Mouse (Mus musculus) heart, embryonic 14.5 days (tissue): ENCODE data around the gene Panx3. TPM values are rescaled to one million over a fixed set of nuclear protein-coding genes. Genes with fewer than 3 reads are reported as not detected.

Experiments
- ATAC-seq: fragments of 200-750 bp; cut with Nextera tagmentation; 2 replicates; pipeline ENCODE4 v1.8.0; 2017; ENCODE audit warnings: low read depth, moderate TSS enrichment; ENCODE audit not compliant: insufficient number of reproducible peaks, insufficient read depth, low FRiP score
- H3K27ac ChIP-seq, 2 experiments: fragments of 200-500 bp in 1 of 2; fragments of 300-500 bp in 1 of 2; sonication (generic) in 1 of 2; replicated peaks in 1 of 2; 2 replicates each; pipeline ENCODE4 v1.5.1; 2012 to 2014; ENCODE audit warnings: low read depth in 2 of 2, low read length in 2 of 2, control low read depth in 1 of 2, mild to moderate bottlenecking in 1 of 2, mixed read lengths in 1 of 2; ENCODE audit not compliant: control insufficient read depth in 1 of 2, insufficient read depth in 1 of 2
- H3K27me3 ChIP-seq: fragments of 300-500 bp; sonication (generic); 2 replicates; pipeline ENCODE4 v1.6.1; 2014; ENCODE audit warnings: mild to moderate bottlenecking, low read length, control low read depth; ENCODE audit not compliant: control insufficient read depth, insufficient read depth
- H3K36me3 ChIP-seq: fragments of 300-500 bp; sonication (generic); 2 replicates; pipeline ENCODE4 v1.6.1; 2014; ENCODE audit warnings: mild to moderate bottlenecking, control low read depth, low read length, mixed read lengths; ENCODE audit not compliant: control insufficient read depth, insufficient read depth
- H3K4me1 ChIP-seq, 2 experiments: fragments of 200-500 bp in 1 of 2; fragments of 300-500 bp in 1 of 2; sonication (generic) in 1 of 2; 2 replicates each; pipeline ENCODE4 v1.6.1; 2012 to 2014; ENCODE audit warnings: low read length in 2 of 2, control low read depth in 1 of 2, mixed read lengths in 1 of 2; ENCODE audit not compliant: control insufficient read depth in 2 of 2, insufficient read depth in 2 of 2
- H3K4me2 ChIP-seq: fragments of 300-500 bp; sonication (generic); 2 replicates; pipeline ENCODE4 v1.6.1; 2014; ENCODE audit warnings: mild to moderate bottlenecking, low read length
- H3K4me3 ChIP-seq, 2 experiments: fragments of 200-500 bp in 1 of 2; fragments of 300-500 bp in 1 of 2; sonication (generic) in 1 of 2; 2 replicates each; pipeline ENCODE4 v1.5.1; 2012 to 2014; ENCODE audit warnings: low read length in 2 of 2, mild to moderate bottlenecking in 2 of 2, control low read depth in 1 of 2, low read depth in 1 of 2, moderate library complexity in 1 of 2; ENCODE audit not compliant: control insufficient read depth in 1 of 2, insufficient read depth in 1 of 2
- H3K9ac ChIP-seq: fragments of 300-500 bp; sonication (generic); 2 replicates; pipeline ENCODE4 v1.6.1; 2014; ENCODE audit warnings: mild to moderate bottlenecking, low read length
- H3K9me3 ChIP-seq: fragments of 300-500 bp; sonication (generic); 2 replicates; pipeline ENCODE4 v1.6.1; 2016; ENCODE audit warnings: low read length, control low read depth; ENCODE audit not compliant: control insufficient read depth
- WGBS: fragments of 180-500 bp; shearing (Covaris S2); extraction: QIAGEN DNeasy Blood & Tissue Kit; methylation state at CpG from one replicate; pipeline ENCODE4 v1.1.7; 2014; 5-methylcytosine and 5-hydroxymethylcytosine counted together
- polyA plus RNA-seq: library from polyadenylated mRNA; unstranded; fragments of >200 nt; fragmentation: Nextera tagmentation; extraction: Ambion mirVana; gene quantifications from 2 replicates; pipeline ENCODE4 v1.2.1, GENCODE M21; 2014

Gene Panx3
- polyA plus RNA-seq, 1 experiment from 2014 or later, result not detected

DNA sequence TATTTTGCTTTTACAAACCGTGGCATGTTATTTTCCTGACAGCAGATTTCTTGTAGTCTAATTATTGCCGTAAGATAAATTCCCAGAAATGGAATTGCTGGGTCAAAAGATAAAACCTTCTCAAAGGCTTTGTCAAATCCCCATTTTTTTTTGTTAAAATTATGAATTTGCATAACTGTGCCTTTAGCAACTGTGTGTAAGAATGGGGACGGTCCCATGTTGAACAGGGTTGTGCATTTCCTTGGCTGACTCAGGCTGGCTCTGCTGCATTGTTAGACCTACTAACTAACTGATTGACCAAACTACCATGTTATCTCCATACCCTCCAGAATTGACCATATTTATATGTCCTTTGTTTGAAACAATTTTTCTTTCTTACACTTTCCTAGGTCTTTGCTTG is 34.8 kb downstream of the Panx3 start:
- no peak for ATAC-seq
- no peak overlapping the region for H3K4me2 ChIP-seq
- no peak overlapping the region for H3K27ac ChIP-seq
- H3K27me3 ChIP-seq, result no peaks in the 10 kb centered on the region
- no peaks in the 10 kb centered on the region for H3K36me3 ChIP-seq
- H3K4me1 ChIP-seq, result no peaks in the 10 kb centered on the region
- H3K9ac ChIP-seq, result no peak overlapping the region
- H3K4me3 ChIP-seq, result no peak overlapping the region
- H3K9me3 ChIP-seq, result no peaks in the 10 kb centered on the region
- 87% methylated on average over 3 of the region's 3 CpGs for WGBS

DNA sequence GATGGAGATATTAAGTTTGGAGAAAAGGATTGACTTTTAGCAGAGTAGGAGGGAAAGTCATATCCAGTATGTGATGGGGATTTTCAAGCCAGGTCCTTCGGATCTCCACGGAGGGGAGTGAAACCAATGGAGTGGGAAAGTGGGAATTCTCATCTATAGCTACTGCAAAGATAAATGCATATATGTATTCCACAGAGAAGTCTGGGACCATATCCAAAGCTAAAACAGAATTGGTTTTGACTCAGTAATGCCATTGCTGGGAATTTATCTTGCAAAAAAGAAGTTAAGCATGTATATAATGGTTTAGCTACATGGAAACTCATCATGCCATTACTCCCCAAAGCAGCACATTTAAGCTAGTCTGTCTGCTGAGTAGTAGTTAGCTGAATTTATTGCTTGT is 36.7 kb downstream of the Panx3 start:
- Histone ChIP-seq H3K9me3 (no peaks in the 10 kb centered on the region), H3K4me1 (no peaks in the 10 kb centered on the region), H3K4me3 (no peak overlapping the region), H3K27me3 (no peaks in the 10 kb centered on the region), H3K4me2 (no peak overlapping the region), H3K27ac (no peak overlapping the region), H3K9ac (no peak overlapping the region), H3K36me3 (no peaks in the 10 kb centered on the region)
- 79% methylated on average over 2 of the region's 2 CpGs for WGBS
- ATAC-seq, result no peak

DNA sequence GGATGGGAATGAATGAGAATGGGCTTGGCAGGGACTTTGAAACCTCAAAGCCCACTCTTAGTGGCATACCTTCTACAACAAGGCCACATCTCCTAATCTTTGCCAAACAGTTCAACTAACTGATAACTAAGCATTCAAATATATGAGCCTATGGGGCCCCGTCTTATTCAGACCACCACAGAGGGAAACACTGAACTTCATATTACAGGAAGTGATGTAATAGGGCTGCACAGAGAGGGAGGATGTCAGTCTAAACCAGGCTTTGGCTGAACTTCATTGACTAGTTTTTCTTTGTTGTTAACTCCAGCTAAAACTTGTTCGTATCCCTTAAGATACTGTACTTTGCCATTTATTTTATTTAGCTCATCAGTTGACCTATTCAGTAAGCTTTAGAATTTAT is 39.1 kb downstream of the Panx3 start:
- Histone ChIP-seq H3K4me2 (no peak overlapping the region), H3K4me1 (peaks cover 2 to 8% of the 10 kb centered on the region in 2 experiments; a peak in 1 of 4 replicates), H3K9me3 (no peaks in the 10 kb centered on the region), H3K27ac (no peak overlapping the region), H3K4me3 (no peak overlapping the region), H3K27me3 (no peaks in the 10 kb centered on the region), H3K9ac (no peak overlapping the region), H3K36me3 (no peaks in the 10 kb centered on the region)
- no peak for ATAC-seq
- WGBS, result 81% methylated on average over 2 of the region's 2 CpGs

DNA sequence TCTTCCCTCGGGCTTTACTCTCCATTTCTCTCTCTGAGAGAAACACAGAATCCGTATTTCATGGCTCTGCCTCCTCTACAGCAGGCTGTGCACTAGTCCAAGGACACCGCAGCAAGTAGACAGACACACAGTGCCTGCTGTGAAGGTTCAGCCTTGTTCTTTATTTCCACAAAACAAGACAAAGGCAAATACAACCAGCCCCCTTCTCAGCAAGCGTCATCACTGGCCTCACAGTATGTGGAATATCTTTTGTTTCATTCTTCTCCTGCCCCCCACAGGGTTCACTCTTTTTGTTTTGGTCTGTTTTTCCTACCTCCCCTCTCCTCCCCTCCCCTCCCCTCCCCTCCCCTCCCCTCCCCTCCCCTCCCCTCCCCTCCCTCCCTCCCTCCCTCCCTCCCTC is 40.5 kb downstream of the Panx3 start:
- no peak for ATAC-seq
- Histone ChIP-seq H3K9me3 (no peaks in the 10 kb centered on the region), H3K27ac (no peak overlapping the region), H3K4me3 (no peak overlapping the region), H3K36me3 (no peaks in the 10 kb centered on the region), H3K4me1 (peaks cover 2 to 8% of the 10 kb centered on the region in 2 experiments; a peak in 1 of 4 replicates), H3K27me3 (no peaks in the 10 kb centered on the region), H3K4me2 (no peak overlapping the region), H3K9ac (no peak overlapping the region)
- 76% methylated on average over 4 of the region's 4 CpGs for WGBS

DNA sequence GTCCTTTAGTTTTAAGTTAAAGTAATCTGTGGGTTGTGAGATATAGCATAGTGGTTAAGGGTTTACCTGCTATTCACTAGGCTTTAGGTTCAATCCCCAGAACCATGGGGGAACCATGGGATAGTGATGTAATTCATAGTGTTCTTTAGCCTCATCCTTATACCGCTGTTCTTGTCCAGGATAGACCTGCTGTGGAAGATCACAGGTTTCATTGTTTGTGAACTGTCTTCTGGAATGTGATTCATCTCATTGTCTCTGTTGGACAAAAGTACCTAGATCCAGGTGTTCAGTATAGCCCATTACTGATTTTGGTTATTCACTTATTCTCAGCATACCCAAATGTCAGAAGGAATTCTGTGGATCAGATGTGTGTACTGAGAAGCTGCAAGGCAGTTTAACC is 41.8 kb downstream of the Panx3 start:
- Histone ChIP-seq H3K4me3 (no peak overlapping the region), H3K4me2 (no peak overlapping the region), H3K4me1 (peaks cover 2 to 8% of the 10 kb centered on the region in 2 experiments; a peak in 1 of 4 replicates), H3K9ac (no peak overlapping the region), H3K9me3 (no peaks in the 10 kb centered on the region), H3K27ac (no peak overlapping the region), H3K27me3 (no peaks in the 10 kb centered on the region), H3K36me3 (no peaks in the 10 kb centered on the region)
- 98% methylated on average over 1 of the region's 1 CpGs for WGBS
- ATAC-seq, result no peak

DNA sequence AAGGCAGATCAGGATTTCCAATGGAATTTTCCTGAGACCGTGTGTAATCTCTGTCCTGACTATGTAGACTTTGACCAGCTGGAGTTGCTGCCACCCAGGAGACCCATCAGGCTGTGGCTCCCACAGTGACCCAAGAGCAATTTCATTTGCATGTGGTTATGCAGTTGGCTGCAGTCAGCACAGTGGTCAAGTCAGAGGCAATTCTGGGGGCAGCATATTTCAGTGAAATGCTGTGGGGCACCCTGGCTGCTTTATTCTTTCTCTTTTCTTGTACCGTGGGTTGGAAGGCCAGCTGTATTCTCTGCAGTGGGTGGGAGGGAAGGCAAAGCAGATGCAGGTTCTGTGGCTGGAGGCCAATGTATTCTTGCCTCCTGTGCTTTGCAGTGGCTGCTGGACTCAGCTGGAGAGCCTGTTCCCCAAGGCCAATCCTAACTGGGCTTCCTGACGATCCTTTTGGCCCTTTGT is 42.9 kb downstream of the Panx3 start:
- WGBS, result 9% methylated on average over 3 of the region's 3 CpGs
- H3K4me2 ChIP-seq, result no peak overlapping the region
- H3K36me3 ChIP-seq, result no peaks in the 10 kb centered on the region
- H3K4me3 ChIP-seq, result no peak overlapping the region
- no peak overlapping the region for H3K27ac ChIP-seq
- ATAC-seq, result no peak
- no peak overlapping the region for H3K9ac ChIP-seq
- no peaks in the 10 kb centered on the region for H3K9me3 ChIP-seq
- no peaks in the 10 kb centered on the region for H3K27me3 ChIP-seq
- H3K4me1 ChIP-seq, result peaks cover 2 to 8% of the 10 kb centered on the region in 2 experiments; a peak in 1 of 4 replicates

DNA sequence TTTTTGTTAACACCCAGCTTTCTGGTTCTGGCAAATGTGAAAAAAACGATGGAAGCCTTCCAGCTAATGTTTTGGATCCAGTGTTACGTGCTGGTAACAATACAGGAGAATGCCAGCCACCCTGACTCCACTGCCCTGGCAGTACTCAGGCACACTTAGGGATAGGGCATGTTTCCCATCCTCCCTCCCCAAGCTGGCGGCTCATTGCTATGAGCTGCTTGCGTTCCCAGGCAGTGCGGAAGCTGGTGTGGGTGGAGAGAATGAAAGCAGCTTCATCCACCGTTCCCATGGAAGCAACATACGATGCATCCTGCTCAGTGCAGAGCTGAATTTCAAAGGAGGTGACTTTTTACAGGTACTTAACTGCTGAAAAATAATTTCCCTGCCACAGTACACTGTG is 43.4 kb downstream of the Panx3 start:
- Histone ChIP-seq H3K27me3 (no peaks in the 10 kb centered on the region), H3K4me1 (peaks cover 2 to 8% of the 10 kb centered on the region in 2 experiments; a peak in 1 of 4 replicates), H3K4me2 (no peak overlapping the region), H3K36me3 (no peaks in the 10 kb centered on the region), H3K4me3 (no peak overlapping the region), H3K27ac (no peak overlapping the region), H3K9ac (no peak overlapping the region), H3K9me3 (no peaks in the 10 kb centered on the region)
- ATAC-seq, result no peak
- 22% methylated on average over 7 of the region's 7 CpGs for WGBS

DNA sequence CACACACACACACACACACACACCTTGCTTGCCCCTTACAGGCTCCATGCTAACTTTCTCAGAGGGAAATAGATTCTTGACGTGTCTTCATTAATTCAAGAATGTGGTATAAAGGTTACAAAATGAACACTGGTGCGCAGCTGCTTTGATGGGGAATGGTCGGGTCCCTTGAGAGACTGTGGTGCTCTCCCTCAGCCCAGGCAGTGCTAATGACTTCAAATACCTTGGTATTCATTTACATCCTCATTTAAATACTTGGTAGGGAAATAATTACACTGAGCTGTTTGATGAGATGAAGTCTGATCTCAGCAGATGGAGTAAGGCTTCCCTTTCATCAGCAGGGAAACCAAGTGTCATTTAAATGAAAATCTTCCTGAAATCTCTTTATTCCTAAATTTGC is 43.9 kb downstream of the Panx3 start:
- no peak overlapping the region for H3K4me2 ChIP-seq
- H3K36me3 ChIP-seq, result no peaks in the 10 kb centered on the region
- peaks cover 2 to 8% of the 10 kb centered on the region in 2 experiments; a peak in 1 of 4 replicates for H3K4me1 ChIP-seq
- H3K4me3 ChIP-seq, result no peak overlapping the region
- no peaks in the 10 kb centered on the region for H3K9me3 ChIP-seq
- no peaks in the 10 kb centered on the region for H3K27me3 ChIP-seq
- no peak overlapping the region for H3K27ac ChIP-seq
- 65% methylated on average over 3 of the region's 3 CpGs for WGBS
- H3K9ac ChIP-seq, result no peak overlapping the region
- no peak for ATAC-seq
